Mouse (Mus musculus): ENCODE measurements at regions not wholly inside any gene's neighbourhood (a gene's known extent, or its start where the extent isn't known, plus 50 kb on each side); places are given as distances from the start of the nearest gene placed in this dataset.

GRCm38 (mm10) chr14:105632335-105632734 lies 264.3 kb downstream of the Spry2 start:
- Histone ChIP-seq H3K36me3 (ENCODE audit: control insufficient read depth in 1 of 2, insufficient read depth in 2 of 2, low read length in 2 of 2) (no peaks in the 10 kb centered on the region), H3K9ac (ENCODE audit: control insufficient read depth, low read depth, low read length, poor library complexity, severe bottlenecking) (no peak overlapping the region), H3K4me3 (ENCODE audit: control insufficient read depth in 1 of 2, insufficient read depth in 1 of 2, low read depth in 2 of 2, low read length in 2 of 2) (no peak overlapping the region), H3K4me1 (ENCODE audit: control insufficient read depth in 1 of 2, insufficient read depth in 2 of 2, low read length in 2 of 2) (peaks cover 0 to 5% of the 10 kb centered on the region in 2 experiments; a peak in 1 of 4 replicates), H3K27me3 (ENCODE audit: control insufficient read depth in 1 of 2, insufficient read depth in 2 of 2, low read length in 2 of 2) (no peaks in the 10 kb centered on the region; a peak in 1 of 4 replicates), H3K27ac (ENCODE audit: control insufficient read depth, low read depth, low read length) (no peak overlapping the region), H3K79me2 (ENCODE audit: control insufficient read depth, insufficient read depth, low read length, poor library complexity) (no peaks in the 10 kb centered on the region), H3K9me3 (replicated peaks; ENCODE audit: insufficient read depth, low read length) (no peaks in the 10 kb centered on the region)
- DNase-seq (ENCODE audit: low read depth, low spot score): no peak
- TF ChIP-seq USF2 (IDR thresholded peaks at IDR 0.05; ENCODE audit: borderline replicate concordance in 1 of 2, insufficient read depth in 1 of 2, low read depth in 1 of 2, low read length in 2 of 2): no peak
- TF ChIP-seq MAZ (IDR thresholded peaks at IDR 0.05; ENCODE audit: low read depth, low read length): no peak
- no peak for TF ChIP-seq MEF2A (IDR thresholded peaks at IDR 0.05; ENCODE audit: extremely low read depth, insufficient replicate concordance, low read depth, low read length, poor library complexity, severe bottlenecking)
- no peak for TF ChIP-seq ZNF384 (IDR thresholded peaks at IDR 0.05; ENCODE audit: low read depth, low read length)
- no peak for TF ChIP-seq ETS1 (IDR thresholded peaks at IDR 0.05; ENCODE audit: low read depth, low read length)
- no peak for TF ChIP-seq EP300 (IDR thresholded peaks at IDR 0.05; ENCODE audit: low read depth in 1 of 2, low read length in 2 of 2)
- no peak for TF ChIP-seq ZMIZ1 (IDR thresholded peaks at IDR 0.05; ENCODE audit: low read depth, low read length)
- TF ChIP-seq MYB (IDR thresholded peaks at IDR 0.05; ENCODE audit: low read depth, low read length): no peak
- TF ChIP-seq POLR2AphosphoS5 (IDR thresholded peaks at IDR 0.05; ENCODE audit: borderline replicate concordance, low read depth, low read length): no peak
- TF ChIP-seq JUND (IDR thresholded peaks at IDR 0.05; ENCODE audit: low read depth, low read length): no peak
- no peak for TF ChIP-seq CHD1 (IDR thresholded peaks at IDR 0.05; ENCODE audit: low read depth, low read length)
- no peak for TF ChIP-seq MXI1 (IDR thresholded peaks at IDR 0.05; ENCODE audit: low read depth, low read length)
- TF ChIP-seq RCOR1 (IDR thresholded peaks at IDR 0.05; ENCODE audit: low read depth, low read length): no peak
- TF ChIP-seq TBP (IDR thresholded peaks at IDR 0.05; ENCODE audit: low read depth, low read length): no peak
- no peak for TF ChIP-seq MYC (IDR thresholded peaks at IDR 0.05; ENCODE audit: low read depth, low read length)
- no peak for TF ChIP-seq CHD2 (IDR thresholded peaks at IDR 0.05; ENCODE audit: low read length)

GRCm38 (mm10) chr14:105631681-105632031 lies 265.0 kb downstream of the Spry2 start:
- Histone ChIP-seq H3K27ac (ENCODE audit: control insufficient read depth, low read depth, low read length) (no peak overlapping the region), H3K9ac (ENCODE audit: control insufficient read depth, low read depth, low read length, poor library complexity, severe bottlenecking) (no peak overlapping the region), H3K79me2 (ENCODE audit: control insufficient read depth, insufficient read depth, low read length, poor library complexity) (no peaks in the 10 kb centered on the region), H3K4me3 (ENCODE audit: control insufficient read depth in 1 of 2, insufficient read depth in 1 of 2, low read depth in 2 of 2, low read length in 2 of 2) (no peak overlapping the region), H3K9me3 (replicated peaks; ENCODE audit: insufficient read depth, low read length) (no peaks in the 10 kb centered on the region), H3K36me3 (ENCODE audit: control insufficient read depth in 1 of 2, insufficient read depth in 2 of 2, low read length in 2 of 2) (no peaks in the 10 kb centered on the region), H3K27me3 (ENCODE audit: control insufficient read depth in 1 of 2, insufficient read depth in 2 of 2, low read length in 2 of 2) (no peaks in the 10 kb centered on the region; a peak in 1 of 4 replicates), H3K4me1 (ENCODE audit: control insufficient read depth in 1 of 2, insufficient read depth in 2 of 2, low read length in 2 of 2) (peaks cover 0 to 5% of the 10 kb centered on the region in 2 experiments; a peak in 1 of 4 replicates)
- TF ChIP-seq ZMIZ1 (IDR thresholded peaks at IDR 0.05; ENCODE audit: low read depth, low read length): no peak
- TF ChIP-seq GATA1 (IDR thresholded peaks at IDR 0.05; ENCODE audit: low read depth, low read length): no peak
- no peak for TF ChIP-seq RCOR1 (IDR thresholded peaks at IDR 0.05; ENCODE audit: low read depth, low read length)
- no peak for TF ChIP-seq UBTF (IDR thresholded peaks at IDR 0.05; ENCODE audit: borderline replicate concordance, insufficient read depth, low read depth, low read length)
- TF ChIP-seq CHD2 (IDR thresholded peaks at IDR 0.05; ENCODE audit: low read length): no peak
- no peak for TF ChIP-seq MAFK (IDR thresholded peaks at IDR 0.05; ENCODE audit: borderline replicate concordance, low read depth, low read length)
- TF ChIP-seq SMC3 (IDR thresholded peaks at IDR 0.05; ENCODE audit: low read depth, low read length): no peak
- TF ChIP-seq MXI1 (IDR thresholded peaks at IDR 0.05; ENCODE audit: low read depth, low read length): no peak
- no peak for TF ChIP-seq MYC (IDR thresholded peaks at IDR 0.05; ENCODE audit: low read depth, low read length)
- TF ChIP-seq ELF1 (IDR thresholded peaks at IDR 0.05; ENCODE audit: low read depth, low read length): no peak
- TF ChIP-seq HCFC1 (IDR thresholded peaks at IDR 0.05; ENCODE audit: low read depth, low read length): no peak
- TF ChIP-seq NRF1 (IDR thresholded peaks at IDR 0.05; ENCODE audit: insufficient read depth, low read depth, low read length, poor library complexity, severe bottlenecking): no peak
- TF ChIP-seq GABPA (IDR thresholded peaks at IDR 0.05; ENCODE audit: low read depth, low read length): no peak
- no peak for TF ChIP-seq BHLHE40 (IDR thresholded peaks at IDR 0.05; ENCODE audit: borderline replicate concordance, low read depth, low read length)
- TF ChIP-seq USF2 (IDR thresholded peaks at IDR 0.05; ENCODE audit: borderline replicate concordance in 1 of 2, insufficient read depth in 1 of 2, low read depth in 1 of 2, low read length in 2 of 2): no peak
- DNase-seq (ENCODE audit: low read depth, low spot score): no peak
